Mouse (Mus musculus) A20 (cell line): ENCODE data around the gene Mamdc2.
A peak's percentile ranks its signal among the peaks of the same experiment; 100 is the strongest.
"Not testable (repeated sequence)": the region's sequence is repeated elsewhere in the genome, so short reads cannot be mapped to it uniquely, and the experiment has no call there.

Experiments used
- DNase-seq: peaks from one replicate; pipeline ENCODE4 v3.0.0-alpha.2; 2011; ENCODE audit warnings: low read depth, low spot score

The Mamdc2 gene

DNA sequence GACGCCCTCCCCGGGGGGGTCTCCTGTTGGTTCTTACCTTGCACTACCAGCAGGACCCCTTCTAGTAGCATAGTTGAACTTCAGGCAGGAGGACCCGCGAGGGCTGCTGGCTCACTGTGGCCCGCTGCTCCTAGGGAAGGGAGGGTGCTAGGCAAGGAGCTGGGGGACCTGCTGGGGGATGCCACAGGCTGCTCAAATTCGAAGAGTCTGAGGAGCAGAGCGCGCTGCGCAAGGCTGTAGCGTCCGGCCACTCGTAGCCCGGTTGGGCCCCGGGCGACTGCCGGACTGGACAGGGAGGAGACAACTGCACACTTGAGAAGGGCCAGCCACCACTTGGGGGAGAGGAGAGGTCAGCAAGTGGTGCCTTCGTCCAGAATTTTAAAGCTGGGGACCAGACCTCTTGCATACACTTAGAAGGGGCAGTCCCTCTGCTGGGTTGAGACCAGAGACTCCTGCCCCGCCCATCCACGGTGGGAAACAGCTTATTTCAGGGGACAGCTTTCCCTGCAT lies at the start of gene Mamdc2:
Gene Mamdc2 (minus strand): TSS at position 455 of the 510 bp plus-strand sequence.
- no peak for DNase-seq

DNA sequence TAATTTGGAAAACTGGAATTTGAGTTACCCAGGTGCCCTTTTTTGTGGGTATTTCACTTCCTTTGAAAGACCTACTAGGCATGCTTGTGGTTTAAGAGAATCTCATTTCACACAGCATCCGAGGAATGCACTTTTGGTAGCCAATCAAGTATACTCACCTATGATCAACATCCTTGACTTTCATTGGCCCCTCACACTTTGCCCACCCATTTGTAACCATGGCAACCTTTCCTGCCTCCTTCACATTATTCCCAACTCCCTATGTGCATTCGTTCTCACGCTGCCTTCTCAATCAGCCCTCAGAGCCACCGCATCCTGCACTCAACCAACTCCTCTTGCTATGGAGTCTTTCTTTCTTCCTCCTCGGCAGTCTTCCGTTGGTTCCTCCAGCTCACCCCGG lies 49.8 kb upstream of the Mamdc2 start:
- DNase-seq = no peak

DNA sequence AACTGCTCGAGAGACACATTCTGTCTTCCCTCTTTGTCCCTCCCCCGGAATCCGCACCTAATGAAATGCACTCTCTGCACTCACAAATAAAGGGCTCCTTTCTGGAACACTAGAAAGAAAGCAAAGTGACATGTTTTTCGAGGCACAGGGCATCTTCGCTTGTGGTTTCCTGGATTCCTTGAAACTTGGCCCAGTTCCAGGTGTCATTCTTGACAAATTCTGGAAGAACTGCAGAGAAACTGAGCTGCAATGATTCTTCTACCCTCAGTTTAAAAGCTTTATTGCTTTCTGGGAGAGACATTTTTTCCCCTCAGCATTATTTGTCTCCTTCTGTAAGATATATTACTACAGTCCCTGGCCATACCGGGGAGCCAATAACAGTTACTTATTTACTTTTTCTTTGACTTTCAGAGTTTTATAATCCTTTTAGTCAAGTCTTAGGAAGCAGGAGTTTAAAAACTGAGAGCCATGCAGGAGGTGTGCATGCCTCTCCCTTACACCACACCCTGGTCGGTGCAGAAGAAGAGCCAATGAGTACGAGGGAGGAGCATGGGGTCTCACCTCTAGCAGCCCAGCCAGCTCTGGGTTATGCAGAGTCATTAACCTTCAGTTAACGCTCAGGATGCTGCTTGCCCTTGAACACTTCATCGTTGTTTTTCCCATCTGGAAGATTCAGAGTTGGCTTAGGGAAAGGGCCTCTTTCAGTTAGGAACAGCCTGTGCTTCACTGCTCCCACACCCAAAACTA lies 49.1 kb upstream of the Mamdc2 start:
- no peak for DNase-seq

DNA sequence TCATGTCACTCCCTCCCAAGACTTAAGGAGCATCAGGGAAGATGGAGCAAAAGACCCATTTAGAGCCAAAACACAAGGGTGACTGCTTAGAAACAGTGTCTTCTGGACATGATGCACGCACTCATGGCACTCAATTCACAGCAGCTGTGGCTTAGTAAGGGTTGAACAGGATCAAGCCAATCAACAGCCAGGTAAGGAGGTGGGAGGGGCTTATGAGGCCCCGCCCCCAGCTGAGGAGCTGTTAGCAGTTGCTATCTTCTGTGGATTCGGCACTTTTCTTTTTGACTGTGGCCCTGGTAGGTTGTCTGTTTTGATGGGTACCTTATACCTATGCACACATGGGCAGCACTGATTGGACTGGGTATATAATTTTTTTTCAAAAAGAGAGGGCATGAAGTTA lies 48.3 kb upstream of the Mamdc2 start:
- peak; percentile 5 for DNase-seq

DNA sequence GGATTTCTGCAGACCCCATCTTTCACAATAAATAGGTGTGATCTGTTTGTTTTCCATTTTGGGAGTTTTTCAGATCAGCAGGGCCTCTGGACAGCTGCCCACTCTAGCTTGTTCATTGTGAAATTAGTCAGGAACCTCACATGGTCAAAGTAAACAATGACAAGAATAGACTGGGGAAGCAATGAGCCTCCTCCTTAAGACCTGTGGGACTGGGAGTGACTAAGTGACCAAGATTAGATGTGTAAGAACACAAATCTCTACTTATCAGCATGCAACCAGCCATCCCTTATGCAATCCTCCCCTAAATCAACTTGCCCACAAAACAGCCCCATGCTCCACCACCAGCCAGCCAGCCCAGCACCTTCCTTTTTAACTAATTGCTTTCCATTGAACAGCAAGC lies 44.4 kb upstream of the Mamdc2 start:
- DNase-seq = no peak

DNA sequence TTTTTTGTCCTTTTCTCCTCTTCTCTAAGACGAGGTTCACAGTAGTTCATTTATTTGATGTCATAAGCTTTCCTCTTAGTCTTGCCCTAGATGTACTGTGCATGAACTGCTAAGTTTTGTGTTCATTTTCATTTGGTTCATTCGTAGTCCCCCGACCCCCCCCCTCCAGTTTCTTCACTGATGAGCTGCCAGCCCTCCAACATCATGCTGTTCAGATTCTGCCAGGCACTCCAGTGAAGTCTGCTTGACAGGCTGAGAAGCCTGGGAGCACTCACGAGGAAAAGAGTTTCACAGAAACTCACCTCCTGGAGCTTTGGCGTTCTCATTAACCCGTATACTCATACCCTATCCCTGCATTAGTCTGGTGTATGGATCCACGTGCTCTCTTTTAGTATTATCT lies 42.5 kb upstream of the Mamdc2 start:
- not testable (repeated sequence) for DNase-seq

DNA sequence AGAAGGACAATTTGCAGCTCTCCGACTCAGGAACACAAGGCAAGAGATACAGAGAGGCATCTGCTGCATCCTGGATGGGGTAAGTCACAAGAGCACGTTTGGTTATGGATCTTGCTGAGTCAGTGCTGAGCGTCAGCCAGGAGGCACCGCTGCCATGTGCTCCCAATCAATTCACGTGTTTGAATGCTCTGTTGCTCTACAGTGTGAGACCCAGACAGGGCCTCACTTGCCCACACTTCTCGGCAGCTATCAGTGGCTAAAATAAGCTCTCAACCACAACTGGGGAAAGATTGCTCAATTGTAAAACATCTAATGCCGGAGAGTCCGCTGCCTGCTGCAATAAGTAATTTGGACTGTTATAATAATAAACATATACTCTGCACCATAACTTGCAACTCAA lies 41.5 kb upstream of the Mamdc2 start:
- DNase-seq = no peak

DNA sequence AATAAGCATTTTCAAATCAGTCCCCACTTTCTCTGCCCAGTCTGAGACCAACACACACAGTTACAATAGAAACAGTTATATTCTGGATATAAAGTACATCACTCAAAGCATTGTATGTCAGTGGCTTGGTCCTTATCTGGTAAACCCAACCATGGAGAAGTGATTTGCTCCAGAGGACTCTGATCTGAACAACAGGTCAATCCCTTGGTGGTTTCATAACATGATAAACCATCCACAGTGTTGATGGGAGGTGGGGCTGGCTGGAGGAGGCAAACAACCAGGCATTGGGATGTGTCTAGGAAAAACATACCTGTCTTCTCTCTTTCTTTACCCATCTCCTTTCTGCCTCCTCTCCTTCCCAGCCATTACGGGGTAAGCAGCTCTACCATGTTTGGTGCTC lies 39.2 kb upstream of the Mamdc2 start:
- DNase-seq = no peak

DNA sequence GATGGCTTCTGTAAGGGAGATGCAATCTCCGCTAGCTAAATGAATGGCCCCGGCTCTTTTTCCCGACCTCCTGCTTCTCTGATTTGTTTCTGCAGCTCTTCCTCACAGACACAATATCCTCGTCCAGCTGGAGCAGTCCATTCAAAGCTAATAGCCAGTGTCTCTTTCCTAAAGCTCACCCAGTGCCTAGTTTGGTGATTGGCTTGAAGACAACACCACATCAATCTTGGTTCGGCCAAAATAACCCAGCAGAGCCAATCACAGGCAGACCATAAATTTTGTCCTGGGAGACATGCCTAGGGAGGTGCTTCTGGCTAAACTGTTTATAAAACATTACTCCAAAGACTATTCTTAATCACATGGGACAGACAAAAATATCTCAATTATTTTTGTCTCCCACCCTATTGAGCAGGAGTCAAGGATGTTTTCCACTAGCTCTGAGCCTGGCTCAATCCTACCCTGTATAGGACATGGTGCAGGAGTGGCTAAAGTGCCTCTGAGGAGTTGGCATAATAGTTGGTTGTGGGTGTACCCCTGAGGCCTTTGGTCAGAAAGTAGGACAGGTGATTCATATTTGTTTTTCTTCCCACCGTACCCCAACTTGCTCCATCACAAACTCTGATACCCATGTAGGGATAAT lies 38.5 kb upstream of the Mamdc2 start:
- DNase-seq = no peak

DNA sequence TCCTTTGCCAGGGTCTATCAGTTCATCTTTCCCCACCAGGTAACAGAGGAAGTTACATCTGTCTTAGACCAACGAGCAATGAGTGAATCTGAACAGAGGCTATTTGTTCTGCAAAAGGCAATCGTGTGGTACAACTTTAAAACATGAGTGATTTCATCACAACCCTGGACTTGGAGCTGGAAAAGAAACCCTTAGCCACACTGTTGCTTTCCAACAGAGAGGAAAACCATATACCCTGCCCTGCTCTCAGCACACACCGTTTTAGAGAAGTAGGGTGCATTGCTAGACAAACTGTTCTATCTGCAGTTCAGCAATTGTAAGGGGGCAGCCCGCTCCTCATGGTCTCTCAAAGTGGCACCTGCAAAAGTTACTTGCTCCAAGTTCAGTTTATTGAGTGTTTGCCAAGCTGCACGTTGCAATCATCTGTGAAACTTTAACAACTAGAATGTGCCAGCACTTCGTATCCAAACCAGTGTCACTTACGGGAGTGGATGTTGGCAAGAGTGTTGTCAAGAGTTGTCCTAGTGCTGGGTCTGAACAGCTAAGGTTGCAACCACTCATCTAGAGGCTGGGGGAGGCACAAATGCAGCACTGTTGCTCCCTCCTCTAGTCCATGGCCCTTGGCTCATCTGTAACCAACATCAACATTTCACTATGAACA lies 37.8 kb upstream of the Mamdc2 start:
- DNase-seq = no peak

DNA sequence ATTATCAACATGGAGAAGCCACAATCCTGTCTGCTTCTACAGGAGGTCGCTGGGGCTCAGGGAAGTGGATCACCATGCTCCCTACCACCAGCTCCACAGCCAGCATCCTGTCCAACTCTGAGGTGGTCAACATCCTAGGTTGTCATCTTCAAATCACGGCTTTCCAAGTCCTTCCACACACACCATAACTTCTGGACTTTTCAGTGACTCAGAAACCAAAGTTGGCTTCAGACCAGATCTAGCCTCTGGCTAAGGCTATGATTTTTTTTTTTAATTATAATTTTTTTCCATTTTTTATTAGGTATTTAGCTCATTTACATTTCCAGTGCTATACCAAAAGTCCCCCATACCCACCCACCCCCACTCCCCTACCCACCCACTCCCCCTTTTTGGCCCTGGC lies 34.3 kb upstream of the Mamdc2 start:
- DNase-seq = not testable (repeated sequence)

DNA sequence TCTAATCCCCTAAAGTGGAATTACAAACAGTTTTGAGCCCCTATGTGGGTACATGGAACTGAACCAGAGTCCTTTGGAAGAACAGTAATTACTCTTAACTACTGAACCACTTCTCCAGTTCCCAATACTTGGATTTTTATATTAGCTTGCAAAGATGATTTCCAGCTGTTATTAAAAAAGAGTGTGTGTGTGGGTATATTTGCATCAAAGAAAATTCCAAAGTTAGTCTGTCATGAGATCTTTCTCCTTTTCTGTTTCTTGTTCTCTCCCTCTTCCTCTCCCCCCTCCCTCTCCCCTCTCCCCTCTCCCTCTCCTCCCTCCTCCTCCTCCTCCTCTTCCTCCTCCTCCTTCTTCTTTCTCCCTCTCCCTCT lies 31.3 kb upstream of the Mamdc2 start:
- DNase-seq = no peak

DNA sequence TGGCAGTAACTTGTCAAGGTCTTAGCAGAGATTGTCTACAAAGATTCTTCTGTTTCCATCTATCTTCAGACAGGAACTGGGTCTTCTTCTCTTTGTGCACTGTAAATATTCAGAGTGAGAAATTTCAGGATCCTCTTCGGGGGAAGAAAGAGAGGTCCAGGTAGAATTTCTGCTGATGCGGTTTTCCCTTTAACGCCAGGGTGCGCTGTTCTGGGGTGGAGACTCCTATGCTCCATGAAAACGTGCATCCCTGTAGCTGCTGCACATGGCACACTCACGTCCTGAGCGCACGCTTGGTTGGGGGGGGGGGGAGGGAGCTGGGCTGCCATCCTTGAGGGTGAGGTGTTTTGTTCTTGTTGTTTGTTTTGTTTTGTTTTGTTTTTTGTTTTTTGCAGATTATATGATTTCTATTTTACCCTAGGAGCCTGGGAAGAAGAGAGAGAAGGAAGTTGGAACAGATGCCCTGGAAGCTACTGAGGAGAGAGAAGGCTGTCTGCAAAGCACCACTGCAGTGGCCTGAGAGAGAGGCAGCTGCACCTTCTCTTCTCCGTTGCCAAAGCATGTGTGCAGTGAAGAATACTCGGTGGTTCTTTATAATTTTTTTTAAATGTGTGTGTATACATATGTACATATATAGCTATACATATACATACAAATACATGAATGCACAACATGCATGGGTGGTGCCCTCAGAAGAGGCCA lies 30.8 kb upstream of the Mamdc2 start:
- peak; percentile 3 for DNase-seq

DNA sequence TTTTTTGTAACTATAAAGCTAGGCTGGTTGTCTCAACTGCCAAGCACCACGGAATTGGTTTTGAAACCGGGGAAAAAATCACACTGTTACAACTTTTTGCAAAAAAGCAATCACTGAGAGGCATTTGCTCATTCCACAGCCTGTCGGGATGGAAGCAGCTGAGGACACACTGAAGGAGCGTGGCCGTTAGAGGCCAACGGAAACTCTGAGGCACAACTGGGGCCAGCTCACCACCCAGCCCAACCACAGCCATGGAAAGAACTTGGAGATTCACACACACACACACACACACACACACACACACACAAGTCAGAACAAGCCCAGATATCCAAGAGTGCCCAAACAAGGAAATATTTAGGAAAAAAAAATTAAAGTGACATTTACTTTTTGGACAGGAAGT lies 29.6 kb upstream of the Mamdc2 start:
- no peak for DNase-seq

DNA sequence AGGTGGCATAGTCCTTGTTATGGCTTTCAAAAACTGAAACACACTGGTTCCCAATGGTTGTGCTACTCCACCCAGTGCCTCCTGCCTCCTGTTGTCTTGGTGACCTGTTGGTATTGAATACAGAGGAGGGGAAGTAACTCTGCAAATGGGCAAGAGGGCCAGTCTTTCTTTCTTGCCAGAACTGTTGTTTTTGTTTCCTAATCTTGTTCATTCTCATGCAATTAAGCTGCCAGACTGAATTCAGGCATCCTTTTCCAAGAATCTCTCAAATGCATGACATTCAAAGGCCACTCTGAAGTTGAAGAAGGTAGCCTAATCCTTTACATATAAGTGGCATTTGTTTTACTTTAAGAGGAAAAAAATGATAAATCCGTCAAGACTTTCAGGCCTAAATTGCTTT lies 19.6 kb upstream of the Mamdc2 start:
- DNase-seq = no peak

DNA sequence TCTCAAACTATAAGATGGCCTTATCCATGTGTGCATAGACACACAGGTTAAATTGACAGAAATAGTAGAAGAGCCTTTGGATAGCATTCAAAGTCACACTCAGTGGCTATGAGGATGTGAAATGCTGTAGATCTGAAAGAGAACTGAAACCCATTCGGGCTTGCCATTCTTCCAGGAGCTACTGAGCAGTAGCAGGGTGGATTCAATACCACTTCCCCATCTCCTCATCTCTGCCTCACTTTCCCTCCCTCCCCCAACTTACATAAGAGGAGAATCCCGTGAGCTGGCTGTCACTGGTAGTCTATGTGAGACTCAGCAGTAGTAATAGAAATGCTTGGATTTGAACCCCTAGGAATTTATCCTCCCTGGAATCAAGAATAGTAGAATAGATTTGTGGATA lies 18.8 kb upstream of the Mamdc2 start:
- DNase-seq = no peak

DNA sequence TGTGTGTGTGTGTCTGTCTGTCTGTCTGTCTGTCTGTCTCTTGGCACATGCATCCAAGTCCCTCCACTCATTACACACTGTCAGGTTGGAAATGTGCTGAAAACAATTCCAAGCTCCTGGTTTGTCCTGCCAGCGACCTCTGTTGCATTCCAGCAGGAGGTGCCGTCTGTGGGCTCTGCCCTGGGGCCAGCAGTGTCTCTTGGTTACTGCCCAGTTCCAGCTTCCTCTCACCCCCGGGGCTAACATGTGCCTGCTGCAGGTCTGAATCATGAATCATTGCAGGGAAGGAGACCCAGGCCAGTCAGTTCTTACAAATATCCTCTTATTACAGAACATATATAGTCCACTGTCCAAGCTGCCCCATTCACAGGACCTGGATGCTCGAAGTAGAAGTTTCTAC lies 9.2 kb upstream of the Mamdc2 start:
- DNase-seq = no peak

DNA sequence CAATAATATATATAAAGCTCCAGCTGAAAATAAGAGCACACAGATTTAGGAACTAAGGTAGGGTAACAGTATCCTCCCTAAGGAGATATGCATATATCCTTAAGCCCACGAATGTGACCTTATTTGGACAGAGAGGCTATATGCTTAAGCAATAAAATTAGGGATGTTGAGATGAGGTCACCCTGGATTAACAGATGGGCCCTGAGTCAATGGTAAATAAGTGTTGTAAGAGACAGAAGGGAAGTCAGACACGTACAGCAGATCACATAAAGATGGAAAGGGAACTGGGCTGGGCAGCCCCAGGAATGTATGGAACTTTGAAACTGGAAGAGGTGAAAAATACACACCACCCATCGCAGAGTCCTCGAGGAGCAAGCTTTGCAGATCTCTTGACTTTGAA lies 3.1 kb upstream of the Mamdc2 start:
- DNase-seq = no peak

DNA sequence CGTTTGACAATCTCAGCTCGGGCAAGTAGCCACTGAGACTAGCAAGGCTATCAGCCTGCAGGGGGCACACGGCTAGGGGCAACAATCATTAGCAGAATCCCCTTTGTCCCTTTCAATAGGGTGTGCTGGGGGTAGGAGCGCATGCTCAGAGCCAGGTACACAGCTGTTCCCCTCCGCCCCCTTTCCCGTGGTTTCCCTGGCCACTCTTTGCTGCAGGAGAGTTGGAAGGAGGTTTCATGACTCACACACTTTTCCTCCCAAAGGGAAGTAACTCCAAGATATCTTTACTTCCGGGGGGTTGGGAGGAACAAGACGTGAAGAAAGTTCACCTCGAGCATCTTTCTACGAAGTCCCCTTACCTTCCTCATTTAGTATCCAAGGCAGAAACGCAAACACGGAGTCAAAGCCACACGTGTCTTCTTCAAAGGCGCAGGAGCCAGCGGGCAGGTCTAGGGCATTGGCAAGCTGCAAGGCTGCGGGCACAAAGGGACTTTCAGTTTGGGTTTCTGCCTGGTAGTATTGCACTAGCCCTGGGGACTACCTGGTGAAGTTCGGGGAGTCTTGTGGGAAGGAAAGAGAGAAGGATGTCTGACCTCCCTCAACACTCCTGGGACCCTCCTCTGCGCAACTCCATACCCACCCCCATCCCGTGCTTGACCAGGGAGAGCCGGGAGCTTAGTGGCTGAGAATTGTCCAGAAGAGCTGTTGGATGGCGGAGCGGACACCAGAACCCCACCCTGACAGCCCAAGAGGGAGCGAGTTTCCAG lies 838 bp downstream of the Mamdc2 start:
- no peak for DNase-seq

DNA sequence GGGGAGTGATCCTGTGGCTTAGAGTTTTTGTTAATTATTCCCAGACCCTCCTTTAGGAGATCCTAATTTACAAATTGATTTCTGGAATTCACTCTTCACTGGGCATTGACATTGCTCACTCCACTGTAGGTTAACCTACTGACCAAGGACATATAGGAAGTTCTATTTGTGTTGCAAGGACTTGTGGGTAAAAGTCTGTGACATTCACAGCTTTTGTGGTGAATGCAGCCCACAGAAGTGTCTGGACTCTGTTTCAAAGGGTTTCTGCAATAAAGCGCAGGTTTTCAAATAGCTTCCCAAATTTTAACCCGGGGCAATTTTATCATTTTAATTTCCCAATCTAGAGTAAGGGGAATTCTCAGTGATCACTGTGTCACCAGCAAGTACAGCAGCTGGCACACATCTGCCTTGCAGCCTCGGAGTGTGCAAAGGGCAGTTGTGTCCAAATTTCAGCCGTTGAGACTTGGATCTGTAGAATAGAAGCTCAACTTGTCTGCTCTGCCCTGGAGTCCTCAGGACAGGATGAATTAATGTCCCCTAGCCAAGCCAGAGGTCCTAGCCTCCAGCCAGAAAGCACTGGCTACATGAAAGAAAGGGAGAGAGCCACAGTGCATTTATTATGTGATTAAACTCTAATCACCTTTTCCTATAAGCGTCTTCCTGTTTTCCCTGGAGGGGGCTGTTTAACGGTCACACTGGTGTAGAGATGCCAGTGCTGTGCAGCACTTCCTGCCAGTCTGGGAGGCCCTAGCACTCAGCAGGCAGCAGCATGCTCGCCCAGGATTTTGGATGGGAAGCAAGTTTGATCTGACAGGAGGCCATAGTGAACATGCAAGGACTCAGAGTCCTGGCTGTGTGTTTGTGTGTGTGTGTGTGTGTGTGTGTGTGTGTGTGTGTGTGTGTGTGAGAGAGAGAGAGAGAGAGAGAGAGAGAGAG lies 3.1 kb downstream of the Mamdc2 start:
- no peak for DNase-seq
